Mouse (Mus musculus): ENCODE data around the gene Nek2. TPM values are rescaled to one million over a fixed set of nuclear protein-coding genes. Genes with fewer than 3 reads are reported as not detected.

The Nek2 gene
- total RNA-seq, 2 experiments from 2014 or later: 1.2 to 1.6 TPM

Other genes starting within 250 kb of the Nek2 start
- 1 to 10 TPM; 8.2 to 9.1 TPM for gene Dtl, start 245.9 kb upstream of the Nek2 start, total RNA-seq (2021)
- gene Ints7, start 245.8 kb upstream of the Nek2 start, total RNA-seq (2021): 10 to 100 TPM; 34.5 to 34.9 TPM
- gene Lpgat1, start 103.6 kb upstream of the Nek2 start, total RNA-seq (2021): 100 to 1,000 TPM; 173 to 180 TPM
- 10 to 100 TPM; 28.2 to 36.9 TPM for gene Slc30a1, start 85.3 kb downstream of the Nek2 start, total RNA-seq (2021)
- under 1 TPM; 0.18 to 0.32 TPM for gene Rd3, start 155.9 kb downstream of the Nek2 start, total RNA-seq (2021)

Data from left cerebral cortex, postnatal 25 days (tissue).